Mouse (Mus musculus) retina, embryonic 14.5 days (tissue): ENCODE results near the gene 4933417A18Rik.
"Not testable (repeated sequence)": the region's sequence is repeated elsewhere in the genome, so short reads cannot be mapped to it uniquely, and the experiment has no call there.

Source experiments
- DNase-seq: peaks from one replicate; pipeline ENCODE4 v3.0.0-alpha.2; 2015; ENCODE audit warnings: low spot score

The 4933417A18Rik gene

DNA sequence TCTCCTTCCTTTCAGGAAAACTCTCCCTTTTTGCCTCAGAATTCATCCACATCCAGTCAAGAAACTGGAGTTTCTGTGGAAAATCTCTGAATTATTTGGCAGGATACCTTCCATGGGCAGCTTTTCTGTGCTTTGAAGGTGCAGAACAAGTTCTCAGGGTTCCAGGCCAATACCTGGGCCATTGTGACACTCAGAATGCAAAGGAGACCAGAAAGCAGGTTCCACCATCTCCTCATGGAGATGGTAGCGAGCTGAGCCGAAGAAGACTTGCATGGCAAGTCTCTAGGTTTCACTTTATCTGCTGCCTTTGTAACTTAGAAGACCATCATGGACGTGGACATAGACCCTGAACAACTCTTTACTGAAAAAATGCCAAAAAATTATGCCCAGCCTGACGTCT lies at the start of gene 4933417A18Rik, which contains the start of gene Fam217a:
TSS of gene 4933417A18Rik (plus strand) at position 200 of the 400 bp plus-strand sequence.
TSS of gene Fam217a (minus strand) at position 101 of the 400 bp plus-strand sequence.
- DNase-seq = no peak

GRCm38 (mm10) chr13:34874736-34875135 lies 49.5 kb upstream of the 4933417A18Rik start:
- DNase-seq = not testable (repeated sequence)

- DNase-seq = peak; percentile 92
Measured at GRCm38 (mm10) chr13:34875166-34875710, 49.0 kb upstream of the 4933417A18Rik start, which contains the start of gene Prpf4b. TSS of gene Prpf4b (plus strand) at chr13:34875302.

- peak; percentile 73 for DNase-seq
Measured at GRCm38 (mm10) chr13:34875741-34876445, 48.3 kb upstream of the 4933417A18Rik start.

GRCm38 (mm10) chr13:34876481-34876880 lies 47.7 kb upstream of the 4933417A18Rik start:
- DNase-seq = no peak

DNA sequence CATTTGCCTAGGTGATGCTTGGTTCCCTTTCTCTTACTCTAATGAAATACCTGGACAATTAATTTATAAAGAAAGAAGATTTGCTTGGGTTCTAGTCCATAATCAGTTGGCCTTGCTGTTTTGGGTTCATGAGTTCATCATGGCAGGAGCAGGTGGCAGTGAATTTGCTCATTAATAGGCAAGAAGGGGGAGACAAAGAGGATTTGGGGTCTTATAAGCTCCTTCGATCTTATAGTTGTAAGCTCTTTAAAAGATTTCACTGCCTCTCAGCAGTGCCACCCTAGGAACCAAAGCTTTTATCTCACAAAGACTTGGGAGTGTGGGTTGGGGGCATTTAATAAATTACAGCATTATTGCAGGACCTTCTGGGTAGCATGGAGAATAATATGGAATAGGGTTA lies 31.3 kb upstream of the 4933417A18Rik start:
- DNase-seq = no peak

DNA sequence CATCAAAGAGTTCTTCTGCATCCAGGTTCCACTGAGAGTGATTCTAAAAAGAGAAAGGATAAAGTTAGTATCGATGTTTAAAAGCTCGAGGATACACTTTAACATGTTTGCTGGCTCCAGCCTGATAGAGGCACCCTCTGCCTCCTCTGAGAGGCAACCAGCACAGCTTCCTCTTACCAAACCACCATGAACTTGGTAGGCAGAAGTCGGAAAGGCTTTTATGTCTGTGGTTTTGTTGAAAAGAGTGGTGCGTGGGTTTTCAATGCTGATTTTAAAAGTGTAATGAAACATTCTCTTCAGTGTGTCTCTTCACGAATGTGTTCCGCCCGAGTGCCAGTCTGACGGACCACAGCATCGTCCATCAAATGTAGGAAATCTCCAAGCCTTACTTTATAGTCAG lies 9.6 kb upstream of the 4933417A18Rik start:
- no peak for DNase-seq

DNA sequence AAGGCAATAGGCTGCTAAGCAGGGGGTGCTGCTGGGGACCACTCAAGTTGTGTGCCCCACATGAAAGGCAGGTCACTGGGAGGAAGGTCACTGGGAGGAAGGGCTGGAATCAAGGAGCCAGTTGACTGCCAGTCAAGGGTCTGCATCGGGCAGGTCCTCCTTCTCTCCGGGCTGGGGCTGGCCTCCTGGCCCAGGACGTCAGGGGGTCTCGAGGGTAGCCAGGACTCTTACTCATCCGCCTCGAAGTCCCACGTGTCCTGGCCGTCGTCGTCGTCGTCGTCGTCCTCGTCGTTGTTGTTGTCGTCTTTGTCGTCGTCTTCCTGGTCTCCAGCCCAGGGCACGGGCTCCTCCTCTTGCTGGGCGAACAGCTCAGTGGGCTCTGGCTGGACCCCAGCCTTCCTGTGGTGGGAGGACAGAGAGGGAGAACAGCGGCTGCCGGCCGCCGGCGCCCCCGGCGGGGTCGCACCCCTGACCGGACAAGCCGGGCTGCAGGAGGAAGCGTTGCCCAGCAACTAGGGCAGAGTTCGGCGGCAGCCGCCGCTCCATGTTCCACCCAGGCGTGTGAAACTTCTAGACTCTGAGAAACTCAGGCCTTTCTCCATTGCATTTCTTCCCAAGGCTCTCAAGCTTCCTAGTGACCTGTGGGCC lies 7.6 kb upstream of the 4933417A18Rik start:
- DNase-seq = peak; percentile 28

DNA sequence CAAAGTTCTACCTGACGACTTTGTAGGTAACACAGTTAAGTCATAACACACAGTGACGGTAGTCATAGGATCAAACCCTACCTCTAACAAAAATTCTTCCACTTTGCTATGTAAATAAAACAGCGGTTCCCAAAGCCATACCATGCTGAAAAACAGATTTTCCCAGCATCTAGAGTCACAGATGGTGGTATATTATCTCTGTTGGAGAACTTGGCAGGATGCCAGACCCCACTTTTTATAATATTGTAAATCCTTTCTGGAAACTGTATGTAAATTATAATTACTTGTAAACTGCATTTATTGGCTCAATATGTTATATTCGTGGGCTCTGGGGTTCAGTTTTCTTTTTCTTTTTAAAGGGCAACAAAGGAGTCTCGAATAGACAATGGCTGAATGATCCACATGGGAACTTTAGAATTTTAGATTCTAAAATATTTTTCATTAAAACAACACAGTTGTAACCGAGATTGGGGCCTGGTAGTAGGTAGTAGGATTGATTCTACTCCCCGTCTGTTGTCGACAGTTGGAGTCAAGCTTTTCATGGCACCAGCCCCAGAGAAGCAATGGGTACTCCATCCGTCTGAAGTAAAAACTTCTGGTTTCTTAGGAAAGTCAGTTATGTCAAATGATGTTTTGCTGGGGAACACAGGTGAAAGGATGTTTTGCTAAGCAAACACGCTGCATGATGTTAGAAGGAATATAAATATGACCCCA lies 10.9 kb downstream of the 4933417A18Rik start:
- DNase-seq = no peak

- DNase-seq = no peak
Measured at GRCm38 (mm10) chr13:34942370-34942769, 18.2 kb downstream of the 4933417A18Rik start.

DNA sequence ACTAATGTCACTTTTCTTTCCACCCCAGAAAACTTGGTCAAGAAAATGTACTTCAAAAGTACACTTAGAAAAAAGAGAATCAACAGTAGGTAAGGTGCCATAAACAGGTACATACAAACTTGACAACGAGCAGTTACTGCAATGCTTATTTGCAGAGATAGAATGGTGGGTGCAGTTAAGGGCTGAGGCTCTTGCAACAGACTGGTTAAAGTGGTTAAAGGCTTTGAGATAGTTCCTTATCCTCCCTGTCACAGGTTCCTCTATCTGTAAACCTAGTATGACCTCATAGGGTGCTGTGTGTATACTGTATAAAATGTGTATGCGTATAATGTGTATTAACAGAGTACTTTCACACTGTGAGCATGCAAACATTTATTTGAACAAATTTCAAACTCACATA lies 27.2 kb downstream of the 4933417A18Rik start:
- DNase-seq = not testable (repeated sequence)

DNA sequence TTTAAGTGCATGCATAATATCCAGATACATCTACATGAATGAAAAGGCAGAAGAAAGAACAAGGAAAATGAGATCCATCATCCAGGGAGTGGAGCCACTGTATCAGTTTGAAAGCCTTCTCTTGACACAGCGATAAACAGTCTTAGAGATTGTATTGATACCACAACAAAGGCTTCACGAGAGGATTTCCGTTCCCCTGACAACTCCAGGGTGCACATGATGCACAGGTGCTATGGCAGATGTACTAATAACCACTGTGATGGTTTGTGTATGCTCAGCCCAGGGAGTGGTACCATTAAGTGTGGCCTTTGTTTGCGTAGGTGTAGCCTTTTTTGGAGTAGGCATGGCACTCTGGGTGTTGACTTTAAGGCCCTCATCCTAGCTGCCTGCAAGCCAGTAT lies 32.7 kb downstream of the 4933417A18Rik start:
- no peak for DNase-seq

- DNase-seq = not testable (repeated sequence)
Measured at GRCm38 (mm10) chr13:34958158-34958557, 33.9 kb downstream of the 4933417A18Rik start.

GRCm38 (mm10) chr13:34960996-34961770 lies 37.0 kb downstream of the 4933417A18Rik start:
- no peak for DNase-seq

DNA sequence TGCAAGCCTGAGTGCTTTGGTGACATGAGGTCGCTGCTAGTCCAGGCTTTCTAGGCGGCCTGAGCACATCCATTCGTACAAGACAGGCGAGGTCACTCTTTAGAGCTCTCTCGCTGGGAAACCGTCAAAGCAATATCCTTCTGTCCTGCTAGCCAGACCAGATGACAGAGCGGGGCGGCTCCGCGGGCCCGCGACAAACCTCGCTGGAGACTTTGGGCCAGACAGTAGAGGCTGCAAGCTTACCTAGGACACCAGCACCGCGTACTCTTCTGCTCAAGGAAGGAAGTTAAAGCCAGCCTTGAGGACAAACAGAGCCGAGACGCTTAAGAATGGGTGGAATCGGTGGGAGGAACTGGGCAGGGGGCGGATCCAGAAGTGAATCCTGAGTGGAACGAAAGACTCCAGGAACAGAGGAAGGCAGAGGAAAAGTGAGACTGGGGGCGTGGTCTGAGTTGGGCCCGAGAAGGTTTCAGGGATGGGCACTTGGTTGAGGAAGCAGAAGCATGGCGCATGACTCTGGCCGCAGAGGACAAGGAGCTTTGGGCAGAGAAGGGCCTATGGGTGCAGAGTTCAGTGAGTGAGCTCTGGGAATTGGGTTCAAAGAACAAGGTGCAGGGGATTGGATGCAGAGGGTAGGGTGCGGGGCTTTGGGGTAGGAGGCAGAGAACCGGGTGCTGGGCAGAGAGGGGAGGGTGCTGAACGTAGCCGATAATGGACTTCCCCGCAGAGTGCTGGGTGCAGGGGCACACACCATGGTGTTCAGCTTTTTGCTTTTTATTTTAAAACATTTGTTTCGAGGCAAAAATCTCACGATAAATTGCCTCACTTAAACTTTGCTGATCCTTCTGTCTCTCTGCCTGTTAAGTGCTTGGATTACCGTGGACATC lies 39.5 kb downstream of the 4933417A18Rik start, which contains the start of gene Eci3:
TSS of gene Eci3 (minus strand) at position 300 of the 887 bp plus-strand sequence.
- DNase-seq = peak; percentile 59

DNA sequence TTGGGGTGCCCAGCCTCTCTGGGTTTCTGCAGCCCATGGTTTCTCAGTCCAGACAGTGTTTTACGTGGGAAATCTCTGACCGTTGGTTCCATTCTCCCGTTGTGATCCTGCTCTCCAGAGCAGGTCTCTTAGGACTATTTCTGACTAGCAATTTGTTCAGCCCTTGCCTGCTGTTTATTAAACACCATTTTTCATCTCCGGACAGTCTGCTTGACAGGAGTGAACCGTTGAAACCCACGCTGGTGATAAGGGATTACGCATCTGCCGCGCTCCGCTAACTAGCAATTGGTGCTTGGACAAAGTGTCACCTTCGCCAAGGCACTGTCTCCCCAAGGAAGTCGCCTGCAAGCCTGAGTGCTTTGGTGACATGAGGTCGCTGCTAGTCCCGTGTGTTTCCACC lies 40.2 kb downstream of the 4933417A18Rik start:
- DNase-seq = peak; percentile 25

- peak; percentile 24 for DNase-seq
Measured at GRCm38 (mm10) chr13:34964866-34965265, 40.7 kb downstream of the 4933417A18Rik start.

GRCm38 (mm10) chr13:34965647-34966046 lies 41.4 kb downstream of the 4933417A18Rik start:
- DNase-seq = not testable (repeated sequence)

DNA sequence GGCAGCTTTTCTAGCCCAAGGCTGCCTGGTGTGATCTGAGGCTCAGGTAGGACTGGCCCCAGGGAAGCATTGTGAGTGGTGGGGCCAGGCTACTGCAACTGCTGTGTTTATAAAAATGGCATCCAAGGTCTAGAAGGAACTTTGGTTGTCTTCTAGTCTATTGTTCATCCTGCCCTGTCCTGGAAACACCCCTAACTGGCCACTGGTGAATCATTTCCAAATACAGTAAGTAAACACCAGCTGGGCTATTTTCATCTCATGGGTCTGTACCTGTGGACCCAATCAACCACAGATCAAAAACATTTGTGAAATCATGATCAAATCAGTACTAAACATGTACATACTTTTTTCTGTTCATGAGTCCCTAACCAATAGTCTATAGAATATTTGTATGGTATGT lies 48.2 kb downstream of the 4933417A18Rik start:
- not testable (repeated sequence) for DNase-seq

- peak; percentile 57 for DNase-seq
Measured at GRCm38 (mm10) chr13:34973149-34973548, 48.9 kb downstream of the 4933417A18Rik start.
